Comparison of ENCODE assay signal across 9 mouse cellular contexts in genomic region chr9:86742959-86743911, GRCm38 (mm10). TPM values are rescaled to one million over a fixed set of nuclear protein-coding genes. Genes with fewer than 3 reads are reported as not detected.
DNase-seq lines count a peak whose midpoint lies in the region; ATAC-seq lines count a peak whose summit lies in the region.
"Had no signal": no experiment of that assay in that cellular context is flagged by ENCODE, and none has a peak within 500 bp of the region (broad histone marks: within the 10 kb centered on the region; RNA-seq: fewer than 3 reads in every experiment).

TSS of gene Prss35 (plus strand) at chr9:86743649.

- intact Hi-C loops in heart, postnatal 25 days (cut with DNase I): no loop called here

- H3K4me3 ChIP-seq in heart, embryonic 12.5 days: peak within 1 kb of the TSS; percentile 52
- H3K4me3 ChIP-seq in forebrain, embryonic 10.5 days: peak within 1 kb of the TSS; percentile 53
- H3K4me3 ChIP-seq in intestine, embryonic 15.5 days (replicated peaks): peak within 1 kb of the TSS; percentile 28
- peak within 1 kb of the TSS; percentile 32 for H3K4me3 ChIP-seq in midbrain, embryonic 14.5 days (replicated peaks; ENCODE audit: low read depth, low read length)

- WGBS in heart, embryonic 12.5 days: 6% methylated on average over 19 of the region's 19 CpGs
- 1% methylated on average over 19 of the region's 19 CpGs for WGBS in forebrain, embryonic 10.5 days
- 3% methylated on average over 19 of the region's 19 CpGs for WGBS in intestine, embryonic 15.5 days
- under 1% methylated on average over 19 of the region's 19 CpGs for WGBS in midbrain, embryonic 14.5 days

- H3K9me3 ChIP-seq in heart, embryonic 12.5 days (replicated peaks): no peaks in the 10 kb centered on the region
- no peaks in the 10 kb centered on the region for H3K9me3 ChIP-seq in forebrain, embryonic 10.5 days
- H3K9me3 ChIP-seq in intestine, embryonic 15.5 days: no peaks in the 10 kb centered on the region
- no peaks in the 10 kb centered on the region for H3K9me3 ChIP-seq in midbrain, embryonic 14.5 days (ENCODE audit: control insufficient read depth, low read length)
- H3K9me3 ChIP-seq: G1E had no signal

- no peaks in the 10 kb centered on the region for H3K36me3 ChIP-seq in heart, embryonic 12.5 days
- H3K36me3 ChIP-seq in forebrain, embryonic 10.5 days (replicated peaks): no peaks in the 10 kb centered on the region
- H3K36me3 ChIP-seq in intestine, embryonic 15.5 days: no peaks in the 10 kb centered on the region
- no peaks in the 10 kb centered on the region for H3K36me3 ChIP-seq in midbrain, embryonic 14.5 days (ENCODE audit: control insufficient read depth, insufficient read depth, low read length)
- H3K36me3 ChIP-seq: G1E had no signal

- H3K27me3 ChIP-seq in heart, embryonic 12.5 days (replicated peaks): no peaks in the 10 kb centered on the region
- H3K27me3 ChIP-seq in forebrain, embryonic 10.5 days (ENCODE audit: poor library complexity, severe bottlenecking): peaks cover 28% of the 10 kb centered on the region
- H3K27me3 ChIP-seq in intestine, embryonic 15.5 days (replicated peaks): 0 out of 2 replicates have a peak, but pooled peaks cover 3% of the 10 kb centered on the region
- H3K27me3 ChIP-seq in midbrain, embryonic 14.5 days (ENCODE audit: control insufficient read depth, insufficient read depth, low read length): no peaks in the 10 kb centered on the region

- no peak for DNase-seq in heart, postnatal 25 days (ENCODE audit: low spot score)
- peak; percentile 64 for DNase-seq in ZHBTc4 (ENCODE audit: low read depth, low spot score)
- DNase-seq in forebrain, embryonic 10.5 days (ENCODE audit: extremely low spot score, low spot score): peak; percentile 40
- DNase-seq in midbrain, embryonic 14.5 days: peak; percentile 75
- no peak for DNase-seq in B cell, adult 2 months

- peak within 1 kb of the TSS; percentile 79 for H3K4me2 ChIP-seq in heart, embryonic 12.5 days
- H3K4me2 ChIP-seq in intestine, embryonic 15.5 days (replicated peaks): peak within 1 kb of the TSS; percentile 61
- peak within 1 kb of the TSS; percentile 55 for H3K4me2 ChIP-seq in midbrain, embryonic 14.5 days (ENCODE audit: low read length)

- peak; percentile 78 for ATAC-seq in heart, embryonic 12.5 days (ENCODE audit: insufficient number of reproducible peaks, low FRiP score)
- ATAC-seq in intestine, embryonic 15.5 days: peak; percentile 69
- ATAC-seq in midbrain, embryonic 14.5 days (ENCODE audit: low FRiP score, low TSS enrichment): peak; percentile 87
- no peak for ATAC-seq in megakaryocyte progenitor cell, adult 5-6 weeks (replicated peaks; ENCODE audit: poor library complexity)

- H3K9ac ChIP-seq in heart, embryonic 12.5 days: peak within 1 kb of the TSS; percentile 63
- H3K9ac ChIP-seq in intestine, embryonic 15.5 days: peak within 1 kb of the TSS; percentile 37; the same call in 1 of the 2 replicates
- H3K9ac ChIP-seq in midbrain, embryonic 14.5 days (replicated peaks; ENCODE audit: low read length): peak within 1 kb of the TSS; percentile 32

- peaks cover 28% of the 10 kb centered on the region for H3K4me1 ChIP-seq in heart, embryonic 12.5 days (replicated peaks)
- peaks cover 17% of the 10 kb centered on the region for H3K4me1 ChIP-seq in forebrain, embryonic 10.5 days
- H3K4me1 ChIP-seq in intestine, embryonic 15.5 days (replicated peaks): peaks cover 6% of the 10 kb centered on the region; the same call in 1 of the 2 replicates
- H3K4me1 ChIP-seq in midbrain, embryonic 14.5 days (ENCODE audit: control insufficient read depth, insufficient read depth, low read length): peaks cover 5% of the 10 kb centered on the region; the same call in 1 of the 2 replicates

- H3K27ac ChIP-seq in heart, embryonic 12.5 days (ENCODE audit: poor library complexity, severe bottlenecking): peak within 1 kb of the TSS; percentile 18; the same call in 1 of the 2 replicates
- peak within 1 kb of the TSS; percentile 72 for H3K27ac ChIP-seq in forebrain, embryonic 10.5 days
- no peak within 1 kb of the TSS for H3K27ac ChIP-seq in intestine, embryonic 15.5 days
- no peak within 1 kb of the TSS for H3K27ac ChIP-seq in midbrain, embryonic 14.5 days (replicated peaks; ENCODE audit: low read depth, low read length)

RNA-seq across cellular contexts. Expression of gene Prss35, which starts in this region (rescaled TPM):
- 32.7 and 34.7 TPM in 2 replicates for polyA plus RNA-seq in heart, embryonic 12.5 days (2016; fragmentation: Nextera tagmentation; extraction: Ambion mirVana)
- total RNA-seq in heart, postnatal 25 days (2021): under 1 TPM; 0.34 to 0.45 TPM
- 1.4 and 1.8 TPM in 2 replicates for polyA plus RNA-seq in forebrain, embryonic 10.5 days (2016; fragmentation: Nextera tagmentation; extraction: Ambion mirVana)
- polyA plus RNA-seq in intestine, embryonic 15.5 days (2015; fragmentation: Nextera tagmentation; extraction: Ambion mirVana): 14.3 and 16.4 TPM in 2 replicates
- polyA plus RNA-seq in midbrain, embryonic 14.5 days (2014; fragmentation: Nextera tagmentation; extraction: Ambion mirVana): 2.9 and 3.3 TPM in 2 replicates
- not detected in 2 replicates for total RNA-seq in megakaryocyte progenitor cell, adult 5-6 weeks (2015)
- not detected in 2 replicates for total RNA-seq in megakaryocyte progenitor cell, adult 5-6 weeks (2017)
- polyA plus RNA-seq: G1E had no signal

Comparison
In these comparisons a context has a peak if more than half of its experiments do, and no peak if none do; other contexts are left out.
1. H3K27ac ChIP-seq: peak in heart, embryonic 12.5 days (single experiment) and forebrain, embryonic 10.5 days (single experiment); none in intestine, embryonic 15.5 days (single experiment) and midbrain, embryonic 14.5 days (single experiment).
2. DNase-seq: peak in ZHBTc4 (single experiment), forebrain, embryonic 10.5 days (single experiment) and midbrain, embryonic 14.5 days (single experiment); none in heart, postnatal 25 days (single experiment) and B cell, adult 2 months (0 of 2).
3. Peak in every context shown above with its lines, with median percentiles within 50 percentile points of each other: H3K4me2 ChIP-seq, H3K4me3 ChIP-seq and H3K9ac ChIP-seq.